Mouse (Mus musculus) midbrain, postnatal 0 days (tissue): ENCODE results near the gene Rnf185. TPM values are rescaled to one million over a fixed set of nuclear protein-coding genes. Genes with fewer than 3 reads are reported as not detected.

Source experiments
- ATAC-seq: fragments of 200-750 bp; cut with Nextera tagmentation; 2 replicates; pipeline ENCODE4 v1.8.0; 2017; ENCODE audit warnings: moderate number of reproducible peaks, mild to moderate bottlenecking, moderate TSS enrichment, moderate library complexity; ENCODE audit not compliant: low FRiP score
- DNase-seq: peaks from one replicate; pipeline ENCODE4 v3.0.0-alpha.2; 2015; ENCODE audit warnings: low spot score
- H3K27ac ChIP-seq: fragments of 300-500 bp; sonication (generic); 2 replicates; pipeline ENCODE4 v1.5.1; 2014; ENCODE audit warnings: low read depth, mild to moderate bottlenecking, low read length, mixed read lengths
- H3K27me3 ChIP-seq: fragments of 300-500 bp; sonication (generic); 2 replicates; pipeline ENCODE4 v1.6.1; 2014; ENCODE audit warnings: low read length, control low read depth, mixed read lengths; ENCODE audit not compliant: insufficient read depth
- H3K36me3 ChIP-seq: fragments of 300-500 bp; sonication (generic); 2 replicates; pipeline ENCODE4 v1.6.1; 2014; ENCODE audit warnings: low read length, control low read depth, mixed read lengths; ENCODE audit not compliant: insufficient read depth
- H3K4me1 ChIP-seq: fragments of 300-500 bp; sonication (generic); 2 replicates; pipeline ENCODE4 v1.6.1; 2014; ENCODE audit warnings: mild to moderate bottlenecking, control low read depth, antibody characterized with exemption, low read length, mixed read lengths; ENCODE audit not compliant: insufficient read depth
- H3K4me2 ChIP-seq: fragments of 300-500 bp; sonication (generic); 2 replicates; pipeline ENCODE4 v1.6.1; 2014; ENCODE audit warnings: low read depth, mild to moderate bottlenecking, low read length, mixed read lengths; ENCODE audit not compliant: poor library complexity, severe bottlenecking
- H3K4me3 ChIP-seq: fragments of 300-500 bp; sonication (generic); 2 replicates; pipeline ENCODE4 v1.5.1; 2014; ENCODE audit warnings: low read depth, mild to moderate bottlenecking, low read length, moderate library complexity
- H3K9ac ChIP-seq: fragments of 300-500 bp; sonication (generic); replicated peaks from 2 replicates; pipeline ENCODE4 v1.6.1; 2014; ENCODE audit warnings: mild to moderate bottlenecking, low read length, moderate library complexity, mixed read lengths; ENCODE audit not compliant: poor library complexity, severe bottlenecking
- H3K9me3 ChIP-seq: fragments of 300-500 bp; sonication (generic); 2 replicates; pipeline ENCODE4 v1.6.1; 2016; ENCODE audit warnings: low read length, control low read depth
- CTCF ChIP-seq: IDR thresholded peaks from 2 replicates; pipeline ENCODE4 v1.5.1; 2016; ENCODE audit warnings: antibody characterized with exemption, mild to moderate bottlenecking
- WGBS: fragments of 180-500 bp; shearing (Covaris S2); extraction: QIAGEN DNeasy Blood & Tissue Kit; methylation state at CpG from one replicate; pipeline ENCODE4 v1.1.7; 2014; 5-methylcytosine and 5-hydroxymethylcytosine counted together
- polyA plus RNA-seq: library from polyadenylated mRNA; unstranded; fragments of >200 nt; fragmentation: Nextera tagmentation; extraction: Ambion mirVana; gene quantifications from 2 replicates; pipeline ENCODE4 v1.2.1, GENCODE M21; 2015
- total RNA-seq: library from RNA; depleted of rRNA; stranded (reverse); fragments of >200 nt; gene quantifications from 2 replicates; pipeline ENCODE4 v1.2.3, GENCODE M21; 2014

Gene Rnf185
- total and polyA plus RNA-seq, 2 experiments from 2014 or later = 39.6 to 43.6 TPM

DNA sequence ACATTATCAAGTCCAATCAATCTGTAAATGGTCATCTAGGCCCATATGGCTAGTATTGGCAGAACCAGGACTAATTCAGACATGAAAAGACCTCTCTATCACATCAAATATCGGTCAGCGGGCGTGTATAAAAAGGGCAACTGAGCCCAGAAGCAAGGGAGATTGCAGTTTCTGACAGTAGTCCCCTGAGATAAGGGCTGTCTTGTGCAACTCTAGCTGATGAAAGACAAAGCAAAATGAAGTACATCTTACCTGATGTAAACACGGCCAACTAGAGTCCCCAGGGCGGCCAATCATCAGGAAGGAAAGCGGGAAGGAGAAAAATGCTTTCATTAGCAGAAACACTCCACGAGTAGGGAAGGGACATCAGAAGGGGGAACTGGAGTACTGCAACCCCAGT, 23.5 kb downstream of the Rnf185 start:
- no peaks in the 10 kb centered on the region for H3K27me3 ChIP-seq
- DNase-seq (no peak), ATAC-seq (no peak)
- no peak for TF ChIP-seq CTCF
- H3K4me2 ChIP-seq = no peak overlapping the region
- H3K9ac ChIP-seq = no peak overlapping the region
- H3K27ac ChIP-seq = no peak overlapping the region
- 81% methylated on average over 7 of the region's 7 CpGs for WGBS
- no peak overlapping the region for H3K4me3 ChIP-seq
- no peaks in the 10 kb centered on the region for H3K4me1 ChIP-seq
- H3K9me3 ChIP-seq = no peaks in the 10 kb centered on the region
- no peaks in the 10 kb centered on the region; the same call in 1 of the 2 replicates for H3K36me3 ChIP-seq

DNA sequence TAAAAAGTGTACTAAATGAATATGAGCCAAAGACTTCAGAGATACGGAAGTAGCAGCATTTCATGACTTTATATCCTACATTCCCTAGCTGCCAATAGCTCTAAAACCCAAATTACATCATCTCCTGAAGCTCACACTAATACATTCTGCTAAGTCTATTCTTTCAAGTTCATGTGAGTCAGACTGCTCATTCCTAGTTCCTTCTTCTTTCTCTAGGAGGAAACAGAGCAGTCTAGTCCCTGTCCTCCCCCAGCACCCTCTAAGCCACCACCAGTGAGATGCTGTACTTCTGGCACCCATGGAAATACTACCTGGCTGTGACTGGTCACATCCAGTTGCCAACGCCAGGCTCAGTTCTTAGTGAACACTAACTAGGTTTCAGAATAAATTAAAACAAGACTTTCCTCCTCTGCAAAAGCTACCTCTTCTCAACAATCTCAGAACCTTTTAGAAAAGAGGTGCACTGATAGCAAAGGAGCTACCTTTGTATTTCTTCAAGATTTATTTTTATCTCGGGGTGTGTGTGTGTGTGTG, 24.4 kb downstream of the Rnf185 start:
- no peaks in the 10 kb centered on the region for H3K27me3 ChIP-seq
- H3K9me3 ChIP-seq = no peaks in the 10 kb centered on the region
- no peaks in the 10 kb centered on the region; the same call in 1 of the 2 replicates for H3K36me3 ChIP-seq
- TF ChIP-seq CTCF = no peak
- WGBS = 88% methylated on average over 3 of the region's 3 CpGs
- ATAC-seq = no peak
- no peak overlapping the region for H3K4me3 ChIP-seq
- no peak overlapping the region for H3K4me2 ChIP-seq
- H3K27ac ChIP-seq = no peak overlapping the region
- no peaks in the 10 kb centered on the region for H3K4me1 ChIP-seq
- DNase-seq = no peak
- no peak overlapping the region for H3K9ac ChIP-seq

- H3K9me3 ChIP-seq = no peaks in the 10 kb centered on the region
- H3K36me3 ChIP-seq = peaks cover 22% of the 10 kb centered on the region
- ATAC-seq (no peak), DNase-seq (no peak)
- WGBS = 88% methylated on average over 4 of the region's 4 CpGs
- no peak overlapping the region for H3K4me2 ChIP-seq
- no peak for TF ChIP-seq CTCF
- no peaks in the 10 kb centered on the region for H3K4me1 ChIP-seq
- H3K27me3 ChIP-seq = no peaks in the 10 kb centered on the region
- no peak overlapping the region for H3K9ac ChIP-seq
- no peak overlapping the region for H3K27ac ChIP-seq
- H3K4me3 ChIP-seq = no peak overlapping the region
Observed at GRCm38 (mm10) chr11:3422242-3422641, 29.9 kb downstream of the Rnf185 start.

DNA sequence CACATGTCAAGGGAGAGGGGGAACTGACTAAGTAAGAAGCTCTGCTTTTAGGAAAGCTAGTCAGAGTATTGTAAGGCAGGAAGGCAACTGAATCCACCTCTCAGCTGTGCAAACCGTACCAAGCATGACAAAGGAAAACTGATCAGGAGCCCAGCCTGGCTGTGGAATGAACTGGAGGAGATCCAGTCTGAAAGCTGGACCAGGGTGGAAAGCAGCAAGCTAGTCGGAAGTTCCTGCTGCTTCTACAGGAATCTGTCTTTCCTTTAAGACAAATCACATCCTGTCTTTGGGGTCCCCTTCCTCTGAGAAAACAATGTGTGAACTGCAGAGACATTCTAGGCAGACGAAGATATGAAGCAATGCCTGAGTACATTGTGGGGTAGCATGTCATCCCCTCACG, 33.4 kb downstream of the Rnf185 start:
- WGBS = 76% methylated on average over 4 of the region's 4 CpGs
- Histone ChIP-seq H3K4me2 (no peak overlapping the region), H3K27me3 (no peaks in the 10 kb centered on the region), H3K27ac (no peak overlapping the region), H3K4me3 (no peak overlapping the region), H3K4me1 (no peaks in the 10 kb centered on the region), H3K9ac (no peak overlapping the region), H3K36me3 (peaks cover 33% of the 10 kb centered on the region), H3K9me3 (no peaks in the 10 kb centered on the region)
- DNase-seq = no peak
- ATAC-seq = no peak
- TF ChIP-seq CTCF = no peak

- Histone ChIP-seq H3K4me2 (no peak overlapping the region), H3K36me3 (peaks cover 33% of the 10 kb centered on the region), H3K4me1 (no peaks in the 10 kb centered on the region), H3K4me3 (no peak overlapping the region), H3K27ac (no peak overlapping the region), H3K9ac (no peak overlapping the region), H3K9me3 (no peaks in the 10 kb centered on the region), H3K27me3 (no peaks in the 10 kb centered on the region)
- no peak for DNase-seq
- ATAC-seq = no peak
- TF ChIP-seq CTCF = no peak
- 83% methylated on average over 6 of the region's 6 CpGs for WGBS
Observed at GRCm38 (mm10) chr11:3417795-3418194, 34.4 kb downstream of the Rnf185 start.

GRCm38 (mm10) chr11:3416399-3416798, 35.8 kb downstream of the Rnf185 start:
- TF ChIP-seq CTCF = no peak
- Histone ChIP-seq H3K36me3 (peaks cover 33% of the 10 kb centered on the region), H3K27ac (no peak overlapping the region), H3K4me2 (no peak overlapping the region), H3K4me3 (no peak overlapping the region), H3K4me1 (no peaks in the 10 kb centered on the region), H3K9ac (no peak overlapping the region), H3K27me3 (no peaks in the 10 kb centered on the region), H3K9me3 (no peaks in the 10 kb centered on the region)
- WGBS = 96% methylated on average over 3 of the region's 3 CpGs
- ATAC-seq (no peak), DNase-seq (no peak)
